Mouse (Mus musculus) thymus, adult 18-20 months (tissue): ENCODE measurements around the gene Tmem198.

Experiments used
- DNase-seq, 2 experiments: peaks; one replicate each; pipeline ENCODE4 v3.0.0; 2022; ENCODE audit warnings: mixed read lengths in 2 of 2

Gene Tmem198

GRCm38 (mm10) chr1:75490785-75491551, 11.6 kb downstream of the Tmem198 start:
- no peak for DNase-seq

- no peak for DNase-seq
Measured at GRCm38 (mm10) chr1:75492579-75493170, 13.3 kb downstream of the Tmem198 start.

GRCm38 (mm10) chr1:75494878-75495548, 15.7 kb downstream of the Tmem198 start:
- DNase-seq, result no peak

GRCm38 (mm10) chr1:75498897-75499296, 19.6 kb downstream of the Tmem198 start:
- no peak for DNase-seq

- DNase-seq, result no peak
Measured at GRCm38 (mm10) chr1:75499441-75499840, 20.1 kb downstream of the Tmem198 start.

DNA sequence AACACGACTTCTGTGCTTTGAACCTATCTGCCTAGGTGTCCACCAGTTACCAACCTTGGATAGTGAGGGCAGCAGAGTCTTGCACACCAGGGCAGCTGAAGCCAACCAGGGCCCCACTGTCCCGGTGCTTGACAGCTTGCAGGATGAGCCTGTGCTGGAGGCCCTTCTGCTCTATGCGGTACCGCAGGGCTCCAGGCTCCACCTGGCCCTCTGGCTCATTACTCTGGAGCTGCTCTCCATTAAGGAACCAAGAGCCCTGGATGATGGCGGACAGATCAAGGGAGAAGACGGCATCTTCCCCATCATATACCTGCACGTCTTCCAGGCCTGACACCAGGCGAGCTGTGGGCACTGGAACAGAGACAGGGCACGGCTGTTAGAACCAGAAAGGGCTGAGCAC, 22.6 kb downstream of the Tmem198 start:
- no peak for DNase-seq

GRCm38 (mm10) chr1:75502945-75503650, 23.8 kb downstream of the Tmem198 start:
- DNase-seq, result no peak

GRCm38 (mm10) chr1:75503651-75503980, 24.3 kb downstream of the Tmem198 start:
- DNase-seq, result no peak

GRCm38 (mm10) chr1:75504256-75505045, 25.1 kb downstream of the Tmem198 start:
- no peak for DNase-seq

GRCm38 (mm10) chr1:75505159-75505955, 26.0 kb downstream of the Tmem198 start:
- DNase-seq, result peak in 1 of 2 experiments; percentile 28

DNA sequence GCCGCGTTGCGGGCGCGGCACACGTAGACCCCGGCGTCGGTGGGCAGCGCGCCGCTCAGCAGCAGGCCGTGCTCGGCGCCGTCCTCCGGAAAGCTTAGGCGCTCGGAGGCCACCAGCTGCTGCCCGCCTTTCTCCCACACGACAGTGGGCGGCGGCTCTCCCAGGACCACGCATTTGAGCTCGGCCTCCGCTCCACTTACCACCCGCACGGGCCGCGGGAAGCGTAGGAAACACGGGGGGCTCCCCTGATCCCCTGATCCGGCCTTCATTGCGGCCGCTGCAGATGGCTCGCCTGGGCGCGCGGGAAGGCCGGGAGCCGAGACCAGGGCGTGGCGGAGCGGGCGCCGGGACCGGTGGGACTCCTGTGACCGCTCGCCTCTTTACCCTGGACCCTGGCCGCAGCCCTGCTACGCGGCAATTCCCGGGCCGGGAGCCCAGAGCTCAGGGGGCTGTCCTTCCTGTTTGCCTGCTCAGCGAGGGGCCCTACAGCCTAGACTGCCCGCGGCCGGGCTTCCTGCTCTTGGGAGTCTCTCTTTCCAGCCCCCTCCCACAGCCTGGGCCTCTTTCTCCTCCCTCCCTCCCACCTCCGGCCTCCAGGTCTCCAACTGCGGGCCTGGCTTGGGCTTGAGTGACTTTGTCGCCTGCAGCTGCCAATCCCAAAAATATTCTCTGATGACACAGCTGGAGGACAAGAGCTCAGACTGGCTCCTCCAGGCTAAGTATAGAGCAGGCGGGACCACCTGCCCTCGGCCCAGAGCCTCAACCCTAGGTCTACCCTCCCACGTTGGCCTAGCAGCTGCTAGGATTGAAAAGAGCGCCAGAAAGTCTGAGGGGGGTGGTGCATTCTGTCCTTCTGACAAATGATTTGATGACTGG, 26.9 kb downstream of the Tmem198 start, which contains the start of gene Obsl1:
Gene Obsl1, minus strand, starts transcription at position 497 of the 876 bp plus-strand sequence.
- DNase-seq, result no peak

GRCm38 (mm10) chr1:75507006-75507405, 27.7 kb downstream of the Tmem198 start, which contains the start of gene Inha:
Gene Inha, plus strand, starts transcription at chr1:75507077.
- no peak for DNase-seq

DNA sequence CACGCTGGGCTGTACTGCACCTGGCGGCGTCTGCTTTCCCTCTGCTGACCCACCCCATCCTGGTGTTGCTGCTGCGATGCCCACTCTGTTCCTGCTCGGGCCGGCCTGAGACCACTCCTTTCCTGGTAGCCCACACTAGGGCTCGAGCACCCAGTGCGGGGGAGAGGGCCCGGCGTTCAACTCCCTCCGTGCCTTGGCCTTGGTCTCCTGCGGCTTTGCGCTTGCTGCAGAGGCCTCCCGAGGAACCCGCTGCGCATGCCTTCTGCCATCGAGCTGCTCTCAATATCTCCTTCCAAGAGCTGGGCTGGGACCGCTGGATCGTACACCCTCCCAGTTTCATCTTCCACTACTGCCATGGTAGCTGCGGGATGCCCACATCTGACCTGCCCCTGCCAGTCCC, 30.3 kb downstream of the Tmem198 start:
- no peak for DNase-seq

DNA sequence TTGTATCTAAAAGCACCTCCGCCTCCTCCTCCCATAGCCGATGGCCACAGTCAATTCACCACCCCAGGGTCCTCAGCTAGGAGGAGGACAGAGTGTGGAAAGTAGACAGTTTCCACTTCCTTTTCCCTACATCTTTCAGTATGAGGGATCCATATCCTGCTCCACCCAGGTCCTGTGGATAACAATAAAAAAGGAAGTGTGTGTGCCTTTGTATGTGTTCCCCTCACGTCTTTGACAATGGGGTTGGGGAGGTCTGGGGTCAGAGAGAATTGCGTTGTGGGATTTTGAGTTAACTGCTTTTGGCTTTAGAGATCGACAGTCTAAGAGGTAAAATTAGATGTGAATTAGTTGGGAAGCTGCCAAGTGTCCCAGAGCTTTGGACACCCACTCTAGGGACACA, 30.8 kb downstream of the Tmem198 start:
- DNase-seq, result no peak

- no peak for DNase-seq
Measured at GRCm38 (mm10) chr1:75511437-75512210, 32.3 kb downstream of the Tmem198 start.

- no peak for DNase-seq
Measured at GRCm38 (mm10) chr1:75512550-75512949, 33.2 kb downstream of the Tmem198 start.

DNA sequence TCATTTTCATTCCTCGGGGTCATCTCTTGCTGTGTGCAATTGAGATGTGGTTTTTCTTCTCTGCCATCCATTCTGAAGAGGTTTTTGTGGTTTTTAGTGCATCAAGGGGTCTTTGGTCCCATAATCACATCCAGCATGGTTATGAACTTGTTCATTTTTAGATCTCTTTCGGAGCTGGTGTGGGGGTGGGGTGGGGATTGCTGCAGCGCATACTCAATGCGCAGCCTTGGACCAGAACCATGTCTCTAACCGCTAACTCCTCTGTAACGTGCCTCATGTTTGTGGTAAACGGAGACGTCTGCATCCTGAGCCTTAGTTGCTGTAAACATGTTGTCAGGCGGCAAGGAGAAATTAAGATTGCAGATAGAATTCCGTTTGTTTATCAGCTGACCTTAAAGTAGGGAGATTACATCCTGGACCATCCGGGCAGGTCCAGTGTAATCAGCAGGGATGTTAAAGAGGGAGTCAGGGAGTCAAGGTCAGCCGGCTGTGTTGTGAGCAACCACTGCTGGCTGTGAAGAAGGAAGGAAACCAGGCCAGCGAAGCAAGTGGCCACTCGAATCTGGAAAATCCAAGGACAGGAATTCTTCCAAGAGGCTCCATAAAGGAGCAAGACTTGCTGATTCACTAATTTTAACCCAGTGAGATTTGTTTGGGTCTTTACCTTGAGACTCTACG, 37.5 kb downstream of the Tmem198 start:
- DNase-seq, result no peak

- no peak for DNase-seq
Measured at GRCm38 (mm10) chr1:75517984-75518383, 38.7 kb downstream of the Tmem198 start.

GRCm38 (mm10) chr1:75518427-75518826, 39.1 kb downstream of the Tmem198 start:
- DNase-seq, result no peak
